Mouse (Mus musculus) intestine, embryonic 16.5 days (tissue): ENCODE data around the gene Sgsm1. TPM values are rescaled to one million over a fixed set of nuclear protein-coding genes. Genes with fewer than 3 reads are reported as not detected.
"Not testable (repeated sequence)": the region's sequence is repeated elsewhere in the genome, so short reads cannot be mapped to it uniquely, and the experiment has no call there.

Experiments used
- ATAC-seq: fragments of 200-750 bp; cut with Nextera tagmentation; 2 replicates; pipeline ENCODE4 v1.8.0; 2017; ENCODE audit warnings: moderate TSS enrichment, moderate library complexity
- H3K27ac ChIP-seq: fragments of 300-500 bp; sonication (generic); 2 replicates; pipeline ENCODE4 v1.5.1; 2014; ENCODE audit warnings: mild to moderate bottlenecking, low read length
- H3K27me3 ChIP-seq: fragments of 300-500 bp; sonication (generic); replicated peaks from 2 replicates; pipeline ENCODE4 v1.6.1; 2014; ENCODE audit warnings: low read length, control low read depth, mixed read lengths; ENCODE audit not compliant: control insufficient read depth, insufficient read depth
- H3K36me3 ChIP-seq: fragments of 300-500 bp; sonication (generic); 2 replicates; pipeline ENCODE4 v1.6.1; 2014; ENCODE audit warnings: low read length, control low read depth; ENCODE audit not compliant: control insufficient read depth, insufficient read depth
- H3K4me1 ChIP-seq: fragments of 300-500 bp; sonication (generic); 2 replicates; pipeline ENCODE4 v1.6.1; 2014; ENCODE audit warnings: low read length, control low read depth, mixed read lengths; ENCODE audit not compliant: control insufficient read depth, insufficient read depth
- H3K4me2 ChIP-seq: fragments of 300-500 bp; sonication (generic); 2 replicates; pipeline ENCODE4 v1.6.1; 2014; ENCODE audit warnings: low read depth, low read length, control low read depth
- H3K4me3 ChIP-seq: fragments of 300-500 bp; sonication (generic); 2 replicates; pipeline ENCODE4 v1.5.1; 2014; ENCODE audit warnings: mild to moderate bottlenecking, low read length
- H3K9ac ChIP-seq: fragments of 300-500 bp; sonication (generic); 2 replicates; pipeline ENCODE4 v1.6.1; 2014; ENCODE audit warnings: low read depth, low read length
- H3K9me3 ChIP-seq: fragments of 300-500 bp; sonication (generic); 2 replicates; pipeline ENCODE4 v1.6.1; 2016; ENCODE audit warnings: low read length, control low read depth; ENCODE audit not compliant: control insufficient read depth
- WGBS: fragments of 180-500 bp; shearing (Covaris S2); extraction: QIAGEN DNeasy Blood & Tissue Kit; methylation state at CpG from one replicate; pipeline ENCODE4 v1.1.7; 2014; 5-methylcytosine and 5-hydroxymethylcytosine counted together
- polyA plus RNA-seq: library from polyadenylated mRNA; unstranded; fragments of >200 nt; fragmentation: Nextera tagmentation; extraction: Ambion mirVana; gene quantifications from 2 replicates; pipeline ENCODE4 v1.2.1, GENCODE M21; 2015

The Sgsm1 gene
- polyA plus RNA-seq, 1 experiment from 2014 or later, result 10.3 TPM

GRCm38 (mm10) chr5:113348597-113348996, 38.0 kb upstream of the Sgsm1 start:
- 20% methylated on average over 13 of the region's 13 CpGs for WGBS
- no peaks in the 10 kb centered on the region for H3K9me3 ChIP-seq

DNA sequence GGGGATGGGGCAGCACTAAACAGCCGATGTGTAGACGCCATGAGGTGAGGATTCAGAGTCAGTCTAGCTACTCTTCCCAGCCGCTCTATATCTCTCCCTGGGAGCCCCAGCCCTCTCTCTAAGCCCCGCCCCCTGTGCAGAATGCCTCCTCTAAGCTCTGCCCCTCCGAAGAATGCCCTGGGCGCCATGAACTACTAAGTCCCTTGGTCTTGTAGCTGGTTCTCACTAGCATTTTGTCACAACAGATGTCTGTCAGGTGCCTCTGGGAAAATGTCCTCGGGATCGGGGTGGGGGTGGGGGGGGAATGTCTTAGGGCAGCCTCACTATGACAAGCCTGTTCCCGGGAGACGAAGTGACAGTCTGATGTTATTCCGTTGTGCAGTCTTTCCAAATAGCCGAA, 37.0 kb upstream of the Sgsm1 start:
- H3K4me1 ChIP-seq, result 0 out of 2 replicates have a peak, but pooled peaks cover 1% of the 10 kb centered on the region
- 39% methylated on average over 12 of the region's 12 CpGs for WGBS
- no peak overlapping the region for H3K9ac ChIP-seq
- no peaks in the 10 kb centered on the region for H3K36me3 ChIP-seq
- H3K9me3 ChIP-seq, result no peaks in the 10 kb centered on the region
- no peak overlapping the region for H3K4me2 ChIP-seq
- H3K27me3 ChIP-seq, result peaks cover 47% of the 10 kb centered on the region
- H3K4me3 ChIP-seq, result no peak overlapping the region
- H3K27ac ChIP-seq, result no peak overlapping the region
- no peak for ATAC-seq

More at GRCm38 (mm10) chr5:113348597-113348996, 38.0 kb upstream of the Sgsm1 start:
- H3K4me1 ChIP-seq, result 0 out of 2 replicates have a peak, but pooled peaks cover 2% of the 10 kb centered on the region
- ATAC-seq, result no peak
- no peak overlapping the region for H3K4me2 ChIP-seq
- H3K9ac ChIP-seq, result no peak overlapping the region
- peaks cover 47% of the 10 kb centered on the region for H3K27me3 ChIP-seq
- H3K27ac ChIP-seq, result no peak overlapping the region
- H3K4me3 ChIP-seq, result no peak overlapping the region
- H3K36me3 ChIP-seq, result no peaks in the 10 kb centered on the region

DNA sequence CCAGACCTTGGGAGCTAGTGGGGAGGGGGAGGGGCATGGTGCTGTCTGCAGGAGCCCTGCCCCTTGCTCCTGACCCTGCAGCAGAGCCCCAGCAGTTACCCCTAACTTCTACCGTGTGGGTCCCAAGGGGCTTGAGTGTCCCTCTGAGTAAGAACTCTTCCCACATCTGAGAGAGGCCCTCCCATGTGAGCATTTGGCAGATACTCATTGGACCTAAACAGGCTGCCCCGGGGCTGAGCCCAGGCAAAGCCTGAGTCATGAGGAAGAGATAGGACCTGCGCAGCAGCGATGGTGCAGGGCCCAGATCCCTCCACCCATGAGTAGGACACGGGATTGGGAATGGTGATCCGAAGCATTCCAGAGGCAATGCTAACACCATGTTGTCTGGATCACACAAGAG, 36.1 kb upstream of the Sgsm1 start:
- ATAC-seq, H3K4me1 ChIP-seq, H3K9me3 ChIP-seq, H3K4me2 ChIP-seq, H3K27ac ChIP-seq, H3K36me3 ChIP-seq, H3K9ac ChIP-seq, H3K4me3 ChIP-seq: not testable (repeated sequence)
- H3K27me3 ChIP-seq, result peaks cover 47% of the 10 kb centered on the region
- WGBS, result 46% methylated on average over 6 of the region's 6 CpGs

GRCm38 (mm10) chr5:113345781-113346180, 35.2 kb upstream of the Sgsm1 start:
- H3K27ac ChIP-seq, result no peak overlapping the region
- peaks cover 44% of the 10 kb centered on the region for H3K27me3 ChIP-seq
- H3K9ac ChIP-seq, result no peak overlapping the region
- ATAC-seq, result no peak
- H3K4me3 ChIP-seq, result no peak overlapping the region
- H3K9me3 ChIP-seq, result no peaks in the 10 kb centered on the region
- H3K4me1 ChIP-seq, result no peaks in the 10 kb centered on the region
- H3K4me2 ChIP-seq, result no peak overlapping the region
- 12% methylated on average over 11 of the region's 11 CpGs for WGBS
- H3K36me3 ChIP-seq, result no peaks in the 10 kb centered on the region

- no peak for ATAC-seq
- H3K4me2 ChIP-seq, result no peak overlapping the region
- no peaks in the 10 kb centered on the region for H3K9me3 ChIP-seq
- H3K4me3 ChIP-seq, result no peak overlapping the region
- no peaks in the 10 kb centered on the region for H3K36me3 ChIP-seq
- 27% methylated on average over 16 of the region's 16 CpGs for WGBS
- H3K27ac ChIP-seq, result no peak overlapping the region
- H3K9ac ChIP-seq, result no peak overlapping the region
- H3K4me1 ChIP-seq, result no peaks in the 10 kb centered on the region
- peaks cover 43% of the 10 kb centered on the region for H3K27me3 ChIP-seq
Measured at GRCm38 (mm10) chr5:113344635-113345386, 34.2 kb upstream of the Sgsm1 start.

GRCm38 (mm10) chr5:113336281-113336680, 25.7 kb upstream of the Sgsm1 start:
- Histone ChIP-seq H3K4me1 (peaks cover 11% of the 10 kb centered on the region), H3K36me3 (no peaks in the 10 kb centered on the region), H3K4me2 (no peak overlapping the region), H3K9ac (no peak overlapping the region), H3K4me3 (no peak overlapping the region), H3K27me3 (peaks cover 43% of the 10 kb centered on the region), H3K27ac (no peak overlapping the region), H3K9me3 (no peaks in the 10 kb centered on the region)
- ATAC-seq, result no peak
- 22% methylated on average over 9 of the region's 9 CpGs for WGBS

GRCm38 (mm10) chr5:113335732-113336131, 25.1 kb upstream of the Sgsm1 start:
- H3K4me1 ChIP-seq, result peaks cover 11% of the 10 kb centered on the region
- peaks cover 43% of the 10 kb centered on the region for H3K27me3 ChIP-seq
- peak overlapping the region; percentile 37 for H3K4me3 ChIP-seq
- no peak overlapping the region for H3K27ac ChIP-seq
- ATAC-seq, result no peak
- under 1% methylated on average over 17 of the region's 17 CpGs for WGBS
- H3K36me3 ChIP-seq, result no peaks in the 10 kb centered on the region
- H3K9me3 ChIP-seq, result no peaks in the 10 kb centered on the region
- peak overlapping the region; percentile 52 for H3K4me2 ChIP-seq
- peak overlapping the region; percentile 11; the same call in 1 of the 2 replicates for H3K9ac ChIP-seq

DNA sequence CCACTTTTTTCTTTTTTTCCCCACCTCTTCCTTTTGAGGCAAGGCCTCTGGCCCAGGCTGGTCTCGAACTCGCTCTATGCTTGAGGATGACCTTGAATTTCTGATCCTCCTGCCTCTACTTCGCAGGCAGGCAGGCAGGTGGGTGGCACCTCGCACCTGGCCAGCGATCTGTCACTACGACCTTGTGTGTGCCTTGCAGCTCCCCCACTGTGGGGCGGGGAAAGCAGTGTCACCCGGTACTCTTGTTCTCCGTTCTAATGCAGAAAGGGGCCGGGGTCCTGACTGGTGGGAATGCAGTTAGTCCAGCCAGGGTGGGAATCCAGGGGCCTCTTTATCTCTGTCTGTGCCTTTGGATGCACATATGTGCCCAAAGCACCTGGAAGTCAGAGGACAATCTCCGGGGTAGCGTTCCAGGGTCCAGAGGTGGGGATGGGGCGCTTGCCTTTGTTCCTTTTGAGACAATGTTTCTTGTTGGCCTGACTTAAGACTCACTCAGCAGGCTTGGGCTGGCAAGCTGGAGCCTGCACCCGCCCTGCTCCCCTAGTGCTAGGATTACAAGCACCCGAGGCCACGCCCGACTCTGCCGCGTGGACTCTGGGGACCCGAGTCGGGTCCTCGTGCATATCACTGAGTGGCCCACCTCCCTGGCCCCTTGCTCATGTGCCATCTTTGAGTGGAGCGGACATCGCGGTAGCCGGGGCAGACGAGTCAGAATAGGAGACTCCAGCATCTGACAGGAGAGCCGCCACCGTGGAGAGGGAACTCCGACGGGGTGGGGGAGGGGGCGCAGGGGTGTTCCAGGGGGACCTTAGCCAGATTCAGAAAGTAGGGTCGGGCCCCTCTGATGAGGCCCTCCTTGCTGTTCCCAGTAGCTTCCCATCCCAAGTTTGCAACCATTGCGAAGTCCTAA, 24.3 kb upstream of the Sgsm1 start:
- Histone ChIP-seq H3K27me3 (peaks cover 43% of the 10 kb centered on the region), H3K4me3 (peak overlapping the region; percentile 37), H3K27ac (no peak overlapping the region), H3K9ac (no peak overlapping the region), H3K4me1 (peaks cover 11% of the 10 kb centered on the region), H3K4me2 (peak overlapping the region; percentile 52), H3K36me3 (no peaks in the 10 kb centered on the region), H3K9me3 (no peaks in the 10 kb centered on the region)
- ATAC-seq, result no peak
- 6% methylated on average over 34 of the region's 34 CpGs for WGBS

GRCm38 (mm10) chr5:113332899-113333298, 22.3 kb upstream of the Sgsm1 start:
- peaks cover 41% of the 10 kb centered on the region for H3K27me3 ChIP-seq
- H3K4me2 ChIP-seq, result no peak overlapping the region
- peaks cover 11% of the 10 kb centered on the region for H3K4me1 ChIP-seq
- H3K36me3 ChIP-seq, result no peaks in the 10 kb centered on the region
- H3K4me3 ChIP-seq, result no peak overlapping the region
- H3K27ac ChIP-seq, result no peak overlapping the region
- no peak overlapping the region for H3K9ac ChIP-seq
- no peak for ATAC-seq
- no peaks in the 10 kb centered on the region for H3K9me3 ChIP-seq
- 57% methylated on average over 4 of the region's 4 CpGs for WGBS
